Mouse (Mus musculus) thymus, adult 2 months (tissue): ENCODE results near the gene Flt3l.

Source experiments
- CTCF ChIP-seq: fragments of 200-500 bp; IDR thresholded peaks from 2 replicates; pipeline ENCODE4 v1.5.1; 2012; ENCODE audit warnings: mild to moderate bottlenecking, control low read depth, low read length, moderate library complexity, borderline replicate concordance; ENCODE audit not compliant: control insufficient read depth, poor library complexity, insufficient read depth; ENCODE audit errors: extremely low read depth
- POLR2A ChIP-seq: fragments of 200-500 bp; IDR thresholded peaks from 2 replicates; pipeline ENCODE4 v1.6.1; 2012; ENCODE audit warnings: mild to moderate bottlenecking, low read length, control low read depth, moderate library complexity; ENCODE audit not compliant: control insufficient read depth, poor library complexity, insufficient read depth; ENCODE audit errors: extremely low read depth

- TF ChIP-seq POLR2A: no peak
- no peak for TF ChIP-seq CTCF
Measured at GRCm38 (mm10) chr7:45162996-45163615, 26.9 kb upstream of the Flt3l start.
